Mouse (Mus musculus): Measurements from ENCODE around the gene Pml.

GRCm38 (mm10) chr9:58295766-58296361 lies 46.3 kb upstream of the Pml start:
- TF ChIP-seq POLR2A (IDR thresholded peaks at IDR 0.05; ENCODE audit: extremely low read depth, insufficient read depth, low read length): no peak
- no peak for TF ChIP-seq CTCF (IDR thresholded peaks at IDR 0.05; ENCODE audit: extremely low read depth, insufficient read depth, low read length)
